Mouse (Mus musculus): ENCODE data around the gene Lactb. TPM values are rescaled to one million over a fixed set of nuclear protein-coding genes. Genes with fewer than 3 reads are reported as not detected.
A peak's percentile ranks its signal among the peaks of the same experiment; 100 is the strongest.

The Lactb gene
- polyA plus RNA-seq, 1 experiment, result 26.8 TPM

DNA sequence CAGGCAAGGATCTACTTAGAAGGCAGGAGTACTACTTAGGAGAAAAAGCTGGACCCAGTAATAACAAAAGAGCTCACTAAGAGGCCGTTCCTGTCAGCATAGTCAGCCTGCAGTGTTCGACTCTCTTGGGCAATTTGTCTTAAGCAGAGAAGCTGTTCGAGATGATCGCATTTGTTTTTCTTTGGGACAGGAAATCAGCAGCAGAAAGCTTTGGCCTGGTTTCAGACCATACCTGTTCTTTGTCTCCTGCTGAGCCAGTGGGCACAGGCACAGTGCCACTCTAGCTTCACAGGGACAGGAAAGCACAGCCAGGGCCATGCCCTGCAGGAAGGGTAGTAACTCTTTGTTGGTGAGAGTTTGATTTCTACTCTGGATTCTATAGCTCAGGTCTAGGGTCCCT is 31.1 kb upstream of the Lactb start:
- H3K4me1 ChIP-seq (ENCODE audit: control insufficient read depth, insufficient read depth, insufficient read length, low read length), result peaks cover 16% of the 10 kb centered on the region
- no peak for TF ChIP-seq CTCF (IDR thresholded peaks at IDR 0.05; ENCODE audit: extremely low read depth, insufficient read length, insufficient replicate concordance, low read depth, low read length)
- TF ChIP-seq POLR2A (IDR thresholded peaks at IDR 0.05; ENCODE audit: low read depth, low read length), result no peak
- H3K27ac ChIP-seq (ENCODE audit: insufficient read depth, low read depth, low read length), result peak overlapping the region; percentile 75; the same call in 1 of the 2 replicates
- H3K4me3 ChIP-seq (ENCODE audit: low read depth, low read length), result no peak overlapping the region
- WGBS, result 80% methylated on average over 4 of the region's 4 CpGs
- no peaks in the 10 kb centered on the region for H3K36me3 ChIP-seq (ENCODE audit: control insufficient read depth, insufficient read depth, low read length)
- no peaks in the 10 kb centered on the region for H3K27me3 ChIP-seq (ENCODE audit: control insufficient read depth, insufficient read depth, low read length)

DNA sequence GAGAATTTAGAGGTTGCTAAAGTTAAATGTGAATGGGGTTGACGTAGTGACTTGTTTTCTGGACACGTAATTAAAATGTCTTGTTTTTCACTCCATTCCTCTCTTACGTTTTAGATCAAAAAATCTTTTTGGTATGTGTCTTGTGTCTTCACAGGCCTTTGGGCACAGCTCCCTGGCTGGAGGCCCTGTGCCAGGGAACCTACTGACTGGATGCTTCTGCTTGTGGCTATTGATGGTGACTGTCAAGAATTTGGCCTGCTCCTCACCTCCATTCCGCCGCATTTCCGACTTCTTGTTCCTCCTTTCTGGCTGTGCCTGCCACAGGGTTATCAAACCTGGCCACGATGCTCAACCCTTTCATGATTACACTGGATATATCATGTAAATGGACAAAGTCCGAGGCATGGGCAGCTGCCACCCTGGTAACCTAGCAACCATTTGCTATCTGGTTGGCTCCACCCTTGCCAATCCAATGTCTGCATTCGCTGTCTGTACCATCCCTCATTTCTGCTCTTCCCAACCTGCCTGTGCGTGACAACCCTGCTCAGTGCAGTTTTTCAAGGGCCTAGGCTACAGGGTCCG is 30.0 kb upstream of the Lactb start:
- no peaks in the 10 kb centered on the region for H3K36me3 ChIP-seq (ENCODE audit: control insufficient read depth, insufficient read depth, low read length)
- no peaks in the 10 kb centered on the region for H3K27me3 ChIP-seq (ENCODE audit: control insufficient read depth, insufficient read depth, low read length)
- 46% methylated on average over 11 of the region's 11 CpGs for WGBS
- TF ChIP-seq POLR2A (IDR thresholded peaks at IDR 0.05; ENCODE audit: low read depth, low read length) (peak; percentile 46; the same call in 1 of the 2 replicates), CTCF (IDR thresholded peaks at IDR 0.05; ENCODE audit: extremely low read depth, insufficient read length, insufficient replicate concordance, low read depth, low read length) (no peak)
- H3K4me1 ChIP-seq (ENCODE audit: control insufficient read depth, insufficient read depth, insufficient read length, low read length), result peaks cover 13% of the 10 kb centered on the region
- H3K4me3 ChIP-seq (ENCODE audit: low read depth, low read length), result no peak overlapping the region
- peak overlapping the region; percentile 90 for H3K27ac ChIP-seq (ENCODE audit: insufficient read depth, low read depth, low read length)

GRCm38 (mm10) chr9:67003656-67004055 is 28.4 kb upstream of the Lactb start:
- WGBS, result 58% methylated on average over 4 of the region's 4 CpGs
- Histone ChIP-seq H3K27ac (ENCODE audit: insufficient read depth, low read depth, low read length) (0 out of 2 replicates have a peak overlapping the region, but pooled peaks have one; percentile 24), H3K27me3 (ENCODE audit: control insufficient read depth, insufficient read depth, low read length) (no peaks in the 10 kb centered on the region), H3K36me3 (ENCODE audit: control insufficient read depth, insufficient read depth, low read length) (no peaks in the 10 kb centered on the region), H3K4me1 (ENCODE audit: control insufficient read depth, insufficient read depth, insufficient read length, low read length) (peaks cover 13% of the 10 kb centered on the region), H3K4me3 (ENCODE audit: low read depth, low read length) (no peak overlapping the region)
- TF ChIP-seq POLR2A (IDR thresholded peaks at IDR 0.05; ENCODE audit: low read depth, low read length) (no peak), CTCF (IDR thresholded peaks at IDR 0.05; ENCODE audit: extremely low read depth, insufficient read length, insufficient replicate concordance, low read depth, low read length) (no peak)

DNA sequence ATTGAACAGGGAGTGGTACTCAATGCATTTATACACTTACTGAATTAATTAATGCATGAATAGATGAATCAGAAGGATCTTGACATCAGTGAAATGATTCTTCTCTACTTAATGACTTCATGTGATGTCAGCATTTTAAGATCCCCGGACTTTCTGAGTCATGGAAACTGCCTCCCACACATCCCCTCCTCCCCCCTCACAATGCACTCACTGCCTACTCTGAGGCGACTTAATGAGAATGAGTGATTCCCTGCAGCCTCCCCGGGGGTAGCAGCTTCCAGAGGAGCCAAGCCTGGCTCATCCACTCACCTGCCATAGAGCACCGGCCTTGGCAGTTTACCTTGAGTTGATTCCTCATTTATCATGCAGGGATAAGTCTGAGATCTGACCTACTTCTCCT is 27.9 kb upstream of the Lactb start:
- TF ChIP-seq POLR2A (IDR thresholded peaks at IDR 0.05; ENCODE audit: low read depth, low read length) (no peak), CTCF (IDR thresholded peaks at IDR 0.05; ENCODE audit: extremely low read depth, insufficient read length, insufficient replicate concordance, low read depth, low read length) (no peak)
- Histone ChIP-seq H3K4me1 (ENCODE audit: control insufficient read depth, insufficient read depth, insufficient read length, low read length) (peaks cover 13% of the 10 kb centered on the region), H3K27me3 (ENCODE audit: control insufficient read depth, insufficient read depth, low read length) (no peaks in the 10 kb centered on the region), H3K27ac (ENCODE audit: insufficient read depth, low read depth, low read length) (peak overlapping the region; percentile 24; the same call in 1 of the 2 replicates), H3K36me3 (ENCODE audit: control insufficient read depth, insufficient read depth, low read length) (no peaks in the 10 kb centered on the region), H3K4me3 (ENCODE audit: low read depth, low read length) (no peak overlapping the region)
- 50% methylated on average over 4 of the region's 4 CpGs for WGBS

DNA sequence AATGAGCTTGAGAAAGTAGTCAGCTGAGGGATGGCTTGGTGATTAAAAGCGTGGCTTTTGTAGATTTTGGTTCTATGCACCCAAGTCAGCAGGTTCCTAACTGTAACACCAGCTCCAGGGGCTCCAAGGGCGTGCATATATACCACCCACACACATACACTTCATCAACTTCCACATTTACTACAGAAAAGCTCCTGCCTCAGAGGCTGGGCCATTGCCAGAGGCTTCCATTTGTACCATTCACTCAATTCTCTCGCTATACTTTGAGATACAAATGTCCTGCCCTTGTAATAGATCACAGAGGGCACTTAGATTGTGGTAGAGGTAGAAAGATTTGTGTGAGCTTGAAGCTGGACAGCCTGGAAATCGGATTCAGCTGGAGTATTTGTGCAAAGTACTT is 26.2 kb upstream of the Lactb start:
- no peaks in the 10 kb centered on the region for H3K36me3 ChIP-seq (ENCODE audit: control insufficient read depth, insufficient read depth, low read length)
- WGBS, result 71% methylated on average over 4 of the region's 4 CpGs
- H3K4me1 ChIP-seq (ENCODE audit: control insufficient read depth, insufficient read depth, insufficient read length, low read length), result peaks cover 13% of the 10 kb centered on the region
- H3K27ac ChIP-seq (ENCODE audit: insufficient read depth, low read depth, low read length), result no peak overlapping the region
- TF ChIP-seq POLR2A (IDR thresholded peaks at IDR 0.05; ENCODE audit: low read depth, low read length) (no peak), CTCF (IDR thresholded peaks at IDR 0.05; ENCODE audit: extremely low read depth, insufficient read length, insufficient replicate concordance, low read depth, low read length) (no peak)
- H3K4me3 ChIP-seq (ENCODE audit: low read depth, low read length), result no peak overlapping the region
- no peaks in the 10 kb centered on the region for H3K27me3 ChIP-seq (ENCODE audit: control insufficient read depth, insufficient read depth, low read length)

DNA sequence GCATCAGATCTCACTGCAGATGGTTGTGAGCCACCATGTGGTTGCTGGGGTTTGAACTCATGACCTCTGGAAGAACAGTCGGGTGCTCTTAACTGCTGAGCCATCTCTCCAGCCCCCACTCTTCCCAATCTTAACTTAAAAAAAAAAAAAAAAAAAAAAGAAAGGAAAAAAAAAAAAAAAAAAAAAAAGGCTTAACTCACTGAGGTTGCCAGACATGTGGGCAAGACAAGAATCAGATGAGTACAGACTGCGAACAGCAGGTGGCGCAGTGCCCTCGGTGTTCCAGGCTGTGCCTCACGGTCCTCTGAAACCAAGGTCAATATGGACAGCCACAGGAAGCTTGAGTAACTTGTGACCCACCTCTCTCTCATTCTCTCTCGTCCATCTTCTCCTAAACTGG is 25.8 kb upstream of the Lactb start:
- peak; percentile 90 for TF ChIP-seq CTCF (IDR thresholded peaks at IDR 0.05; ENCODE audit: extremely low read depth, insufficient read length, insufficient replicate concordance, low read depth, low read length)
- no peak for TF ChIP-seq POLR2A (IDR thresholded peaks at IDR 0.05; ENCODE audit: low read depth, low read length)
- Histone ChIP-seq H3K4me3 (ENCODE audit: low read depth, low read length) (no peak overlapping the region), H3K27me3 (ENCODE audit: control insufficient read depth, insufficient read depth, low read length) (no peaks in the 10 kb centered on the region)

GRCm38 (mm10) chr9:66999698-67000097 is 24.4 kb upstream of the Lactb start:
- Histone ChIP-seq H3K27me3 (ENCODE audit: control insufficient read depth, insufficient read depth, low read length) (no peaks in the 10 kb centered on the region), H3K27ac (ENCODE audit: insufficient read depth, low read depth, low read length) (no peak overlapping the region), H3K4me1 (ENCODE audit: control insufficient read depth, insufficient read depth, insufficient read length, low read length) (peaks cover 7% of the 10 kb centered on the region), H3K4me3 (ENCODE audit: low read depth, low read length) (no peak overlapping the region), H3K36me3 (ENCODE audit: control insufficient read depth, insufficient read depth, low read length) (no peaks in the 10 kb centered on the region)
- no peak for TF ChIP-seq CTCF (IDR thresholded peaks at IDR 0.05; ENCODE audit: extremely low read depth, insufficient read length, insufficient replicate concordance, low read depth, low read length)
- no peak for TF ChIP-seq POLR2A (IDR thresholded peaks at IDR 0.05; ENCODE audit: low read depth, low read length)
- 90% methylated on average over 8 of the region's 8 CpGs for WGBS

More for the DNA sequence above, 25.8 kb upstream of the Lactb start:
- Histone ChIP-seq H3K27ac (ENCODE audit: insufficient read depth, low read depth, low read length) (no peak overlapping the region), H3K36me3 (ENCODE audit: control insufficient read depth, insufficient read depth, low read length) (no peaks in the 10 kb centered on the region), H3K4me1 (ENCODE audit: control insufficient read depth, insufficient read depth, insufficient read length, low read length) (peaks cover 12% of the 10 kb centered on the region)
- 0% methylated on average over 6 of the region's 6 CpGs for WGBS

Data from small intestine, adult 2 months (tissue).